Mouse (Mus musculus) MEL (cell line): ENCODE results near the gene Klhl3. TPM values are rescaled to one million over a fixed set of nuclear protein-coding genes. Genes with fewer than 3 reads are reported as not detected.
A peak's percentile ranks its signal among the peaks of the same experiment; 100 is the strongest.

Experiments used
- DNase-seq: peaks from one replicate; pipeline ENCODE4 v3.0.0; 2011; ENCODE audit warnings: low read depth, low spot score
- H3K27ac ChIP-seq: 2 replicates; pipeline ENCODE4 v1.5.1; 2012; ENCODE audit warnings: low read depth, mild to moderate bottlenecking, control low read depth, low read length, moderate library complexity; ENCODE audit not compliant: control insufficient read depth
- H3K27me3 ChIP-seq, 2 experiments: fragments of 150-350 bp in 1 of 2; sonication (generic) in 1 of 2; 2 replicates each; pipeline ENCODE4 v1.6.1; 2012; ENCODE audit warnings: low read length in 2 of 2, mild to moderate bottlenecking in 2 of 2, improper control_type of control experiment in 1 of 2, moderate library complexity in 1 of 2; ENCODE audit not compliant: insufficient read depth in 2 of 2, control insufficient read depth in 1 of 2
- H3K36me3 ChIP-seq, 2 experiments: 2 replicates each; pipeline ENCODE4 v1.6.1; 2012 to 2014; ENCODE audit warnings: low read length in 2 of 2, improper control_type of control experiment in 1 of 2, inconsistent platforms in 1 of 2, mild to moderate bottlenecking in 1 of 2; ENCODE audit not compliant: insufficient read depth in 2 of 2, control insufficient read depth in 1 of 2
- H3K4me1 ChIP-seq, 2 experiments: fragments of 150-350 bp in 1 of 2; sonication (generic) in 1 of 2; 2 replicates each; pipeline ENCODE4 v1.6.1; 2012; ENCODE audit warnings: low read length in 2 of 2, improper control_type of control experiment in 1 of 2, mild to moderate bottlenecking in 1 of 2; ENCODE audit not compliant: insufficient read depth in 2 of 2, control insufficient read depth in 1 of 2
- H3K4me3 ChIP-seq, 2 experiments: fragments of 150-350 bp in 1 of 2; sonication (generic) in 1 of 2; 2 replicates each; pipeline ENCODE4 v1.5.1; 2012; ENCODE audit warnings: low read depth in 2 of 2, low read length in 2 of 2, mild to moderate bottlenecking in 2 of 2, moderate library complexity in 2 of 2, control low read depth in 1 of 2, improper control_type of control experiment in 1 of 2; ENCODE audit not compliant: control insufficient read depth in 1 of 2, insufficient read depth in 1 of 2
- H3K79me2 ChIP-seq: 2 replicates; pipeline ENCODE4 v1.6.1; 2012; ENCODE audit warnings: mild to moderate bottlenecking, low read length, moderate library complexity; ENCODE audit not compliant: control insufficient read depth, poor library complexity, insufficient read depth
- H3K9ac ChIP-seq: 2 replicates; pipeline ENCODE4 v1.6.1; 2012; ENCODE audit warnings: low read depth, mild to moderate bottlenecking, control low read depth, low read length, moderate library complexity; ENCODE audit not compliant: control insufficient read depth, poor library complexity, severe bottlenecking
- H3K9me3 ChIP-seq: fragments of 150-350 bp; sonication (generic); replicated peaks from 2 replicates; pipeline ENCODE4 v1.6.1; 2012; ENCODE audit warnings: mild to moderate bottlenecking, low read length, improper control_type of control experiment, moderate library complexity; ENCODE audit not compliant: insufficient read depth
- BHLHE40 ChIP-seq: IDR thresholded peaks from 2 replicates; pipeline ENCODE4 v1.6.1; 2012; ENCODE audit warnings: low read depth, mild to moderate bottlenecking, inconsistent platforms, low read length, improper control_type of control experiment, borderline replicate concordance
- CHD1 ChIP-seq: IDR thresholded peaks from 2 replicates; pipeline ENCODE4 v1.6.1; 2012; ENCODE audit warnings: low read depth, mild to moderate bottlenecking, inconsistent platforms, low read length, improper control_type of control experiment
- CTCF ChIP-seq, 3 experiments: IDR thresholded peaks in 2 of 3; conservative IDR thresholded peaks in 1 of 3; 2 replicates each; pipeline ENCODE4 v1.5.1; 2011 to 2012; ENCODE audit warnings: low read length in 3 of 3, low read depth in 2 of 3, mild to moderate bottlenecking in 2 of 3, improper control_type of control experiment in 1 of 3, inconsistent platforms in 1 of 3, mixed read lengths in 1 of 3, moderate library complexity in 1 of 3; ENCODE audit not compliant: control insufficient read depth in 1 of 3, insufficient read depth in 1 of 3, poor library complexity in 1 of 3, severe bottlenecking in 1 of 3
- ELF1 ChIP-seq: IDR thresholded peaks from 2 replicates; pipeline ENCODE4 v1.6.1; 2014; ENCODE audit warnings: low read depth, mild to moderate bottlenecking, inconsistent platforms, low read length, improper control_type of control experiment, moderate library complexity
- ETS1 ChIP-seq: IDR thresholded peaks from 2 replicates; pipeline ENCODE4 v1.6.1; 2012; ENCODE audit warnings: low read depth, mild to moderate bottlenecking, inconsistent platforms, low read length, improper control_type of control experiment, moderate library complexity
- JUND ChIP-seq: IDR thresholded peaks from 2 replicates; pipeline ENCODE4 v1.6.1; 2011; ENCODE audit warnings: low read depth, mild to moderate bottlenecking, improper control_type of control experiment, low read length
- KAT2A ChIP-seq: conservative IDR thresholded peaks from 2 replicates; pipeline ENCODE4 v1.6.1; 2012; ENCODE audit warnings: low read depth, low read length, improper control_type of control experiment, inconsistent platforms
- MEF2A ChIP-seq: IDR thresholded peaks from 2 replicates; pipeline ENCODE4 v1.6.1; 2014; ENCODE audit warnings: low read depth, mild to moderate bottlenecking, inconsistent platforms, low read length, improper control_type of control experiment; ENCODE audit not compliant: poor library complexity, insufficient replicate concordance, severe bottlenecking; ENCODE audit errors: extremely low read depth
- MXI1 ChIP-seq: IDR thresholded peaks from 2 replicates; pipeline ENCODE4 v1.6.1; 2011; ENCODE audit warnings: mild to moderate bottlenecking, low read depth, low read length, improper control_type of control experiment
- MYB ChIP-seq: IDR thresholded peaks from 2 replicates; pipeline ENCODE4 v1.6.1; 2011; ENCODE audit warnings: mild to moderate bottlenecking, low read depth, low read length, improper control_type of control experiment
- MYC ChIP-seq: IDR thresholded peaks from 2 replicates; pipeline ENCODE4 v1.6.1; 2011; ENCODE audit warnings: low read depth, mild to moderate bottlenecking, low read length, improper control_type of control experiment, moderate library complexity
- NELFE ChIP-seq: IDR thresholded peaks from 2 replicates; pipeline ENCODE4 v1.6.1; 2011; ENCODE audit warnings: low read depth, low read length, improper control_type of control experiment
- NRF1 ChIP-seq: IDR thresholded peaks from 2 replicates; pipeline ENCODE4 v1.6.1; 2014; ENCODE audit warnings: low read depth, mild to moderate bottlenecking, inconsistent platforms, low read length, improper control_type of control experiment, moderate library complexity; ENCODE audit not compliant: poor library complexity, insufficient read depth, severe bottlenecking
- POLR2A ChIP-seq, 2 experiments: IDR thresholded peaks; 2 replicates each; pipeline ENCODE4 v1.6.1; 2011 to 2012; ENCODE audit warnings: low read length in 2 of 2, mild to moderate bottlenecking in 2 of 2, control low read depth in 1 of 2, improper control_type of control experiment in 1 of 2, low read depth in 1 of 2, moderate library complexity in 1 of 2; ENCODE audit not compliant: control insufficient read depth in 1 of 2, insufficient read depth in 1 of 2, poor library complexity in 1 of 2
- POLR2AphosphoS5 ChIP-seq: IDR thresholded peaks from 2 replicates; pipeline ENCODE4 v1.6.1; 2012; ENCODE audit warnings: low read depth, borderline replicate concordance, mild to moderate bottlenecking, inconsistent platforms, low read length, moderate library complexity, mixed read lengths
- RAD21 ChIP-seq: IDR thresholded peaks from 2 replicates; pipeline ENCODE4 v1.6.1; 2011; ENCODE audit warnings: mild to moderate bottlenecking, low read depth, low read length, improper control_type of control experiment
- RCOR1 ChIP-seq: IDR thresholded peaks from 2 replicates; pipeline ENCODE4 v1.6.1; 2012; ENCODE audit warnings: low read depth, mild to moderate bottlenecking, inconsistent platforms, low read length, improper control_type of control experiment
- SIN3A ChIP-seq: IDR thresholded peaks from 2 replicates; pipeline ENCODE4 v1.6.1; 2012; ENCODE audit warnings: low read length, improper control_type of control experiment, inconsistent platforms
- SMC3 ChIP-seq: IDR thresholded peaks from 2 replicates; pipeline ENCODE4 v1.6.1; 2011; ENCODE audit warnings: low read depth, low read length, improper control_type of control experiment
- TAL1 ChIP-seq: IDR thresholded peaks from 2 replicates; pipeline ENCODE4 v1.6.1; 2012; ENCODE audit warnings: mild to moderate bottlenecking, inconsistent platforms, low read length, moderate library complexity, mixed read lengths
- TCF12 ChIP-seq: IDR thresholded peaks from 2 replicates; pipeline ENCODE4 v1.6.1; 2014; ENCODE audit warnings: low read depth, mild to moderate bottlenecking, inconsistent platforms, low read length, improper control_type of control experiment, moderate library complexity
- UBTF ChIP-seq: IDR thresholded peaks from 2 replicates; pipeline ENCODE4 v1.6.1; 2012; ENCODE audit warnings: low read depth, mild to moderate bottlenecking, inconsistent platforms, low read length, improper control_type of control experiment, moderate library complexity, borderline replicate concordance; ENCODE audit not compliant: insufficient read depth
- USF1 ChIP-seq: IDR thresholded peaks from 2 replicates; pipeline ENCODE4 v1.6.1; 2014; ENCODE audit warnings: low read depth, mild to moderate bottlenecking, inconsistent platforms, low read length, improper control_type of control experiment, moderate library complexity
- USF2 ChIP-seq, 2 experiments: IDR thresholded peaks; 2 replicates each; pipeline ENCODE4 v1.6.1; 2011 to 2012; ENCODE audit warnings: improper control_type of control experiment in 2 of 2, low read length in 2 of 2, borderline replicate concordance in 1 of 2, inconsistent platforms in 1 of 2, low read depth in 1 of 2, mild to moderate bottlenecking in 1 of 2; ENCODE audit not compliant: insufficient read depth in 1 of 2
- ZC3H11A ChIP-seq: IDR thresholded peaks from 2 replicates; pipeline ENCODE4 v1.6.1; 2012; ENCODE audit warnings: low read depth, mild to moderate bottlenecking, inconsistent platforms, low read length, improper control_type of control experiment
- ZMIZ1 ChIP-seq: IDR thresholded peaks from 2 replicates; pipeline ENCODE4 v1.6.1; 2012; ENCODE audit warnings: low read depth, mild to moderate bottlenecking, inconsistent platforms, low read length, improper control_type of control experiment, moderate library complexity
- ZNF384 ChIP-seq: IDR thresholded peaks from 2 replicates; pipeline ENCODE4 v1.6.1; 2012; ENCODE audit warnings: low read depth, mild to moderate bottlenecking, inconsistent platforms, low read length, improper control_type of control experiment
- polyA plus RNA-seq, 2 experiments: library from polyadenylated mRNA; stranded (reverse) in 1 of 2; unstranded in 1 of 2; fragments of >175 nt in 1 of 2; fragments of >200 nt in 1 of 2; gene quantifications; 2 replicates each; pipeline versions ENCODE4 v1.2.1 to v1.2.4; 2012; ENCODE audit warnings: low replicate concordance in 2 of 2, low read depth in 1 of 2; ENCODE audit not compliant: insufficient read length in 2 of 2, insufficient read depth in 1 of 2, missing spikeins in 1 of 2
- total RNA-seq: library from RNA; depleted of rRNA; stranded (reverse); fragments of 300-350 nt; gene quantifications from 2 replicates; pipeline ENCODE4 v1.2.3, GENCODE M21; 2012

Klhl3 gene
- total and polyA plus RNA-seq, 3 experiments, result 0.01 TPM; not detected in 2

DNA sequence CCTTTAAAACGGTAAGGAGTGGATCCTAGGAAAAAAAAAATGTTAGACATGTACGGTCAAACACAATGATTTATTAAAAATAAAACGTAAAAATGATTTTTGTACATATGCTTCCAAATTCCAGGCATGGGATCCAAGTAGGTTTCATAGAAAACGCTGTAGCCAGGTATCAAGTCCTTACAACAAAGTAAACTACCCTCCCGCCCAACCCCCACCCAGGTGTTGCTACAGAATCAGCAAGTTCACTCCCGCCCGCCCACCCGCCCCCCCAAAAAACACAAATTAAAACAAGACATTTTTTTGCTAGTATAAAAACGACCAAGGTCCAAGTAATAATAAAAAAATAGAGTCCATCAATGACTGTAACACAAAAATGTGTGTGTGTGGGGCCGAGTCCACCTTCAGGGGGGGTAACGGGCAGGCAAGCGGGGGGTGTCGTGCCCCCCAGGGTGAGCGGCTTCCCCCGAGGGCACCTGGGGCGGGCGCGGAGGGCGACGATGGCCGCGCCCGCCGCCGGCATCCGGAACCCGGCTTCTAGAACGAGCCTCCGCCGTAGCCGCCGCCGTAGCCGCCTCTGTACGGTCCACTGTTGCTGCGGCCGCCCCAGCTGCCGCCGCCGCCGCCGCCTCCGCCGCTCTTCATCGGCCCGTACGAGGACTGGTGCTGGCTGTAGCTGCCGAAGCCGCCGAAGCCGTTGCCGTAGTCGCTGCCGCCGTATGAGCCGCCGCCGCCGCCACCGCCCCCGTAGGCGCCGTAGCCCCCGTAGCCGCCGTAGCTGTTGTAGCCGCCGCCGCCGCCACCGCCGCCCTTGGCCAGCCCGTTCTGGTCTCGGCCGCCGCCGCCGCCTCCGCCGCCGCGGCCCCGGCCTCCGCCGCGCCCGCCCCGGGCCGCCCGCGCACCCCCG, 13.7 kb upstream of the Klhl3 start:
- Histone ChIP-seq H3K27ac (peak overlapping the region; percentile 90), H3K9ac (peak overlapping the region; percentile 99), H3K36me3 (peaks cover 4 to 26% of the 10 kb centered on the region in 2 experiments; a peak in 3 of 4 replicates), H3K4me3 (peak overlapping the region; percentile 91 to 96), H3K27me3 (no peaks in the 10 kb centered on the region), H3K4me1 (peaks cover 3 to 17% of the 10 kb centered on the region in 2 experiments), H3K9me3 (no peaks in the 10 kb centered on the region), H3K79me2 (peaks cover 32% of the 10 kb centered on the region)
- peak; percentile 46 for DNase-seq
- TF ChIP-seq POLR2AphosphoS5, result no peak
- no peak for TF ChIP-seq MYB
- TF ChIP-seq POLR2A (IDR thresholded peaks at IDR 0.05; ENCODE audit: control insufficient read depth in 1 of 2, insufficient read depth in 1 of 2, low read depth in 1 of 2, low read length in 2 of 2, poor library complexity in 1 of 2), result 0 out of 4 replicates have a peak, but pooled peaks of 1 of the 2 experiments have one; percentile 23
- TF ChIP-seq UBTF, result peak; percentile 66; the same call in 1 of the 2 replicates
- peak; percentile 6; the same call in 1 of the 2 replicates for TF ChIP-seq CHD1

DNA sequence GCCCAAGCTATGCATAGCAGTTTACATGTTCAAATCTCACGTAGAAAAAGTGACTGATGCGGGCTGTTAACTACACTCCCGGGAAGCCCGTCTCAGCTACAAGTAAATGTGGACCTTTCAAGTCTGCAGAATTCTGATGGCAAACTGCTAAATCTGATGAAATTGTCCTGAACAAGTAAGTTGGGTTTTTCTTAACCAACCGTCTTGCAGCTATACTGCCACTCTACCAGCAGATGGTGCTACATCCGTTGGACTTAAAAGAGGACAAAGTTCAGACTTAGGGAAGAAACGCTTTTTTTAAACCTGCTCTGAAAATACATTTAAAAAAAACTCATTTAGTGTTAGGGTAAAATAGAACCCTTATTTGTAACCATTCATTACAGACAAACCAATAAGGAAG, 12.7 kb upstream of the Klhl3 start:
- peak; percentile 90 for DNase-seq
- peak overlapping the region; percentile 99 for H3K9ac ChIP-seq
- no peaks in the 10 kb centered on the region for H3K9me3 ChIP-seq
- 0 out of 2 replicates have a peak overlapping the region, but pooled peaks have one; percentile 34 for H3K27ac ChIP-seq
- H3K4me1 ChIP-seq, result peaks cover 3 to 17% of the 10 kb centered on the region in 2 experiments
- H3K27me3 ChIP-seq, result no peaks in the 10 kb centered on the region
- peak overlapping the region; percentile 62 to 74 for H3K4me3 ChIP-seq
- H3K36me3 ChIP-seq, result peaks cover 4 to 26% of the 10 kb centered on the region in 2 experiments; a peak in 3 of 4 replicates
- H3K79me2 ChIP-seq, result peaks cover 32% of the 10 kb centered on the region
- TF ChIP-seq SIN3A (peak; percentile 75), SMC3 (0 out of 2 replicates have a peak, but pooled peaks have one; percentile 16), MYC (peak; percentile 67; the same call in 1 of the 2 replicates), ELF1 (no peak), ZNF384 (peak; percentile 88), TCF12 (no peak), ZC3H11A (no peak), USF2 (IDR thresholded peaks at IDR 0.05; ENCODE audit: borderline replicate concordance in 1 of 2, insufficient read depth in 1 of 2, low read depth in 1 of 2, low read length in 2 of 2) (no peak), CTCF (IDR thresholded peaks at IDR 0.05 in 2 of 3, conservative IDR thresholded peaks at IDR 0.05 in 1 of 3; ENCODE audit: control insufficient read depth in 1 of 3, insufficient read depth in 1 of 3, low read depth in 2 of 3, low read length in 3 of 3, poor library complexity in 1 of 3, severe bottlenecking in 1 of 3) (peak; percentile 43 to 82 (median 79)), JUND (no peak), MYB (no peak), MXI1 (0 out of 2 replicates have a peak, but pooled peaks have one; percentile 42), TAL1 (no peak), USF1 (no peak), NELFE (no peak), KAT2A (no peak), RCOR1 (no peak), BHLHE40 (no peak), ETS1 (0 out of 2 replicates have a peak, but pooled peaks have one; percentile 40), CHD1 (peak; percentile 6; the same call in 1 of the 2 replicates), MEF2A (no peak), ZMIZ1 (no peak), NRF1 (no peak), RAD21 (peak; percentile 11; the same call in 1 of the 2 replicates)
